15 mouse cellular contexts compared by ENCODE assay signal in genomic region chr6:50490519-50490918, GRCm38 (mm10).
"Had no signal": no experiment of that assay in that cellular context is flagged by ENCODE, and none has a peak within 500 bp of the region (broad histone marks: within the 10 kb centered on the region; RNA-seq: fewer than 3 reads in every experiment).

No protein-coding gene starts in this region.

- DNase-seq: kidney, adult 18-20 months; kidney, adult 9 months; kidney, postnatal 14 days; kidney, postnatal 4 days; liver; lung, adult 18-20 months; lung, postnatal 10 days; lung, postnatal 36 days; retina, postnatal 1 day; thymus, postnatal 25 days had no signal

- ATAC-seq: inflammation-experienced regulatory T-cells, adult 6 months; intestine, embryonic 16.5 days; liver, embryonic 12.5 days; midbrain, embryonic 13.5 days; midbrain, embryonic 16.5 days had no signal
